ENCODE assay signal across 8 mouse cellular contexts in genomic region chr6:128035250-128035929, GRCm38 (mm10).
DNase-seq lines count a peak whose midpoint lies in the region; ATAC-seq and TF ChIP-seq lines count a peak whose summit lies in the region.

No protein-coding gene starts in this region.

- intact Hi-C loops in heart, postnatal 10 days (cut with DNase I): no loop called here

- peaks cover 62% of the 10 kb centered on the region for H3K27me3 ChIP-seq in E14TG2a.4 (ENCODE audit: insufficient read depth, low read length)
- no peaks in the 10 kb centered on the region for H3K27me3 ChIP-seq in embryonic facial prominence, embryonic 14.5 days (replicated peaks; ENCODE audit: control insufficient read depth, insufficient read depth, low read length)
- H3K27me3 ChIP-seq in midbrain, embryonic 16.5 days (ENCODE audit: control insufficient read depth, insufficient read depth, low read depth, low read length): peaks cover 4% of the 10 kb centered on the region

- peak overlapping the region; percentile 90 for H3K4me2 ChIP-seq in embryonic facial prominence, embryonic 14.5 days (ENCODE audit: low read depth, low read length)
- H3K4me2 ChIP-seq in midbrain, embryonic 16.5 days (ENCODE audit: low read length): peak overlapping the region; percentile 81

- no peak for TF ChIP-seq CTCF in E14TG2a.4 (conservative IDR thresholded peaks at IDR 0.05; ENCODE audit: low read length)

- WGBS in embryonic facial prominence, embryonic 14.5 days: 0% methylated on average over 25 of the region's 36 CpGs
- WGBS in midbrain, embryonic 16.5 days: 0% methylated on average over 33 of the region's 36 CpGs

- ATAC-seq in embryonic facial prominence, embryonic 14.5 days (ENCODE audit: low read depth): peak; percentile 41
- peak; percentile 71 for ATAC-seq in midbrain, embryonic 16.5 days
- no peak for ATAC-seq in inflammation-experienced regulatory T-cells, adult 6 months

- H3K9me3 ChIP-seq in E14TG2a.4 (ENCODE audit: low read length): no peaks in the 10 kb centered on the region
- no peaks in the 10 kb centered on the region for H3K9me3 ChIP-seq in embryonic facial prominence, embryonic 14.5 days (ENCODE audit: control insufficient read depth, low read length)
- no peaks in the 10 kb centered on the region for H3K9me3 ChIP-seq in midbrain, embryonic 16.5 days (replicated peaks; ENCODE audit: control insufficient read depth, low read length, poor library complexity, severe bottlenecking)

- H3K27ac ChIP-seq in embryonic facial prominence, embryonic 14.5 days (replicated peaks; ENCODE audit: low read depth, low read length): peak overlapping the region; percentile 67
- H3K27ac ChIP-seq in midbrain, embryonic 16.5 days (ENCODE audit: low read length): peak overlapping the region; percentile 44

- no peaks in the 10 kb centered on the region for H3K36me3 ChIP-seq in E14TG2a.4 (ENCODE audit: insufficient read depth, low read length)
- no peaks in the 10 kb centered on the region for H3K36me3 ChIP-seq in embryonic facial prominence, embryonic 14.5 days (ENCODE audit: control insufficient read depth, insufficient read depth, low read length)
- no peaks in the 10 kb centered on the region for H3K36me3 ChIP-seq in midbrain, embryonic 16.5 days (ENCODE audit: control insufficient read depth, insufficient read depth, low read length)

- H3K9ac ChIP-seq in embryonic facial prominence, embryonic 14.5 days (ENCODE audit: low read depth, low read length): peak overlapping the region; percentile 70
- H3K9ac ChIP-seq in midbrain, embryonic 16.5 days (ENCODE audit: low read depth, low read length): peak overlapping the region; percentile 63

- DNase-seq in T-cell, adult 2 months (ENCODE audit: low spot score): peak; percentile 38
- peak; percentile 56 for DNase-seq in embryonic facial prominence, embryonic 14.5 days (ENCODE audit: low spot score)
- peak; percentile 60 to 63 for DNase-seq in heart, postnatal 10 days
- DNase-seq in left cerebral cortex, adult 11 months (ENCODE audit: low spot score): peak; percentile 63
- peak; percentile 15 to 22 for DNase-seq in thymus, adult 18-20 months

- peaks cover 40% of the 10 kb centered on the region for H3K4me1 ChIP-seq in E14TG2a.4 (replicated peaks; ENCODE audit: low read depth, low read length)
- peaks cover 40% of the 10 kb centered on the region for H3K4me1 ChIP-seq in embryonic facial prominence, embryonic 14.5 days (ENCODE audit: control insufficient read depth, insufficient read depth, low read length)
- H3K4me1 ChIP-seq in midbrain, embryonic 16.5 days (ENCODE audit: control insufficient read depth, insufficient read depth, low read length): peaks cover 21% of the 10 kb centered on the region; the same call in 1 of the 2 replicates

- peak overlapping the region; percentile 87 for H3K4me3 ChIP-seq in E14TG2a.4 (replicated peaks; ENCODE audit: low read length)
- H3K4me3 ChIP-seq in embryonic facial prominence, embryonic 14.5 days (ENCODE audit: low read depth, low read length): peak overlapping the region; percentile 55
- peak overlapping the region; percentile 60 for H3K4me3 ChIP-seq in midbrain, embryonic 16.5 days (ENCODE audit: low read depth, low read length)
